Comparison of ENCODE assay signal across 8 mouse cellular contexts in genomic region chr1:20951300-20951763, GRCm38 (mm10). TPM values are rescaled to one million over a fixed set of nuclear protein-coding genes. Genes with fewer than 3 reads are reported as not detected.
DNase-seq lines count a peak whose midpoint lies in the region; ATAC-seq lines count a peak whose summit lies in the region.

Gene Efhc1, plus strand, starts transcription at chr1:20951626.

- peak within 1 kb of the TSS; percentile 55 for H3K4me3 ChIP-seq in hindbrain, embryonic 13.5 days

- H3K4me1 ChIP-seq in hindbrain, embryonic 13.5 days (replicated peaks) = peaks cover 13% of the 10 kb centered on the region

- no peaks in the 10 kb centered on the region for H3K36me3 ChIP-seq in hindbrain, embryonic 13.5 days

- no peaks in the 10 kb centered on the region for H3K27me3 ChIP-seq in hindbrain, embryonic 13.5 days

- H3K4me2 ChIP-seq in hindbrain, embryonic 13.5 days = peak within 1 kb of the TSS; percentile 72

- peak; percentile 99 for ATAC-seq in hindbrain, embryonic 13.5 days (ENCODE audit: low FRiP score)

- H3K9ac ChIP-seq in hindbrain, embryonic 13.5 days = peak within 1 kb of the TSS; percentile 79

- H3K27ac ChIP-seq in hindbrain, embryonic 13.5 days = peak within 1 kb of the TSS; percentile 91

- peak; percentile 78 for DNase-seq in T-cell, adult 2 months (ENCODE audit: low spot score)
- DNase-seq in cerebellum, postnatal 25 days = peak; percentile 89 to 94
- DNase-seq in frontal cortex, postnatal 25 days (ENCODE audit: low spot score in 2 of 2) = peak; percentile 87 to 88
- peak; percentile 89 to 95 for DNase-seq in layer of hippocampus, postnatal 14 days (ENCODE audit: low spot score in 2 of 2)
- DNase-seq in lung, postnatal 10 days = peak; percentile 97
- peak; percentile 94 for DNase-seq in ovary, postnatal 36 days (ENCODE audit: low spot score)
- peak; percentile 91 for DNase-seq in thymus, postnatal 14 days

- WGBS in hindbrain, embryonic 13.5 days = under 1% methylated on average over 23 of the region's 23 CpGs

- no peaks in the 10 kb centered on the region for H3K9me3 ChIP-seq in hindbrain, embryonic 13.5 days

RNA-seq across cellular contexts. Expression of gene Efhc1, which starts in this region (rescaled TPM):
- 2.6 and 3.5 TPM in 2 replicates for polyA plus RNA-seq in hindbrain, embryonic 13.5 days (2015; fragmentation: Nextera tagmentation; extraction: Ambion mirVana)
- total RNA-seq in layer of hippocampus, postnatal 14 days (2021) = 1 to 10 TPM; 2.2 to 2.7 TPM

Comparison
In these comparisons a context has a peak if more than half of its experiments do, and no peak if none do; other contexts are left out.
1. Peak in every context shown above with its lines: DNase-seq, ATAC-seq, H3K4me3 ChIP-seq and H3K27ac ChIP-seq.